Mouse (Mus musculus) small intestine, adult 2 months (tissue): ENCODE results near the gene Ubiad1.

Source experiments
- CTCF ChIP-seq: fragments of 200-500 bp; IDR thresholded peaks from 2 replicates; pipeline ENCODE4 v1.5.1; 2012; ENCODE audit warnings: low read depth, mild to moderate bottlenecking, control low read depth, inconsistent platforms, low read length, moderate library complexity, mixed read lengths; ENCODE audit not compliant: insufficient replicate concordance, insufficient read length; ENCODE audit errors: extremely low read depth
- POLR2A ChIP-seq: fragments of 200-500 bp; IDR thresholded peaks from 2 replicates; pipeline ENCODE4 v1.6.1; 2012; ENCODE audit warnings: low read depth, mild to moderate bottlenecking, control low read depth, inconsistent platforms, low read length, moderate library complexity

GRCm38 (mm10) chr4:148415575-148415974 is 29.0 kb downstream of the Ubiad1 start:
- TF ChIP-seq CTCF (no peak), POLR2A (no peak)
